10 mouse cellular contexts compared by ENCODE assay signal in genomic region chr5:67101793-67102600, GRCm38 (mm10). TPM values are rescaled to one million over a fixed set of nuclear protein-coding genes. Genes with fewer than 3 reads are reported as not detected.
A peak's percentile ranks its signal among the peaks of the same experiment; 100 is the strongest.
DNase-seq lines count a peak whose midpoint lies in the region; ATAC-seq and TF ChIP-seq lines count a peak whose summit lies in the region.
"Had no signal": no experiment of that assay in that cellular context is flagged by ENCODE, and none has a peak within 500 bp of the region (broad histone marks: within the 10 kb centered on the region; RNA-seq: fewer than 3 reads in every experiment).

No protein-coding gene starts in this region.

- H3K27me3 ChIP-seq in kidney, embryonic 14.5 days (ENCODE audit: control insufficient read depth, insufficient read depth, low read length): peaks cover 86% of the 10 kb centered on the region
- H3K27me3 ChIP-seq in kidney, adult 2 months (replicated peaks; ENCODE audit: control insufficient read depth, insufficient read depth, low read length): peaks cover 9% of the 10 kb centered on the region; the same call in 1 of the 2 replicates
- H3K27me3 ChIP-seq in forebrain, embryonic 16.5 days (replicated peaks; ENCODE audit: control insufficient read depth, insufficient read depth, low read length): peaks cover 64% of the 10 kb centered on the region
- H3K27me3 ChIP-seq in midbrain, embryonic 10.5 days (ENCODE audit: low read depth, poor library complexity, severe bottlenecking): peaks cover 100% of the 10 kb centered on the region

- H3K4me1 ChIP-seq in kidney, embryonic 14.5 days (ENCODE audit: control insufficient read depth, insufficient read depth, low read length): no peaks in the 10 kb centered on the region
- no peaks in the 10 kb centered on the region for H3K4me1 ChIP-seq in kidney, adult 2 months (ENCODE audit: control insufficient read depth, insufficient read depth, low read length)
- no peaks in the 10 kb centered on the region for H3K4me1 ChIP-seq in forebrain, embryonic 16.5 days (replicated peaks; ENCODE audit: control insufficient read depth, insufficient read depth, low read length)
- H3K4me1 ChIP-seq in midbrain, embryonic 10.5 days: peaks cover 26% of the 10 kb centered on the region

- no peak for TF ChIP-seq CTCF in kidney, adult 2 months (conservative IDR thresholded peaks at IDR 0.05; ENCODE audit: insufficient read depth, insufficient read length, low read depth, low read length)

- no peak overlapping the region for H3K4me3 ChIP-seq in kidney, embryonic 14.5 days (ENCODE audit: low read length)
- no peak overlapping the region for H3K4me3 ChIP-seq in kidney, adult 2 months (ENCODE audit: insufficient read depth, low read depth, low read length)
- no peak overlapping the region for H3K4me3 ChIP-seq in forebrain, embryonic 16.5 days (replicated peaks; ENCODE audit: low read length)
- peak overlapping the region; percentile 20 for H3K4me3 ChIP-seq in midbrain, embryonic 10.5 days
- H3K4me3 ChIP-seq: embryonic facial prominence, embryonic 15.5 days had no signal

- no peak for TF ChIP-seq POLR2A in kidney, adult 2 months (IDR thresholded peaks at IDR 0.05; ENCODE audit: low read depth, low read length)

- DNase-seq in kidney, adult 2 months: no peak
- DNase-seq in ZHBTc4 (ENCODE audit: low read depth, low spot score): peak; percentile 42
- peak; percentile 77 for DNase-seq in midbrain, embryonic 10.5 days (ENCODE audit: low spot score)
- no peak for DNase-seq in frontal cortex, adult 2 months (ENCODE audit: extremely low spot score in 1 of 2, low spot score in 1 of 2)

- no peak overlapping the region for H3K4me2 ChIP-seq in kidney, embryonic 14.5 days (replicated peaks; ENCODE audit: low read depth, low read length)
- no peak overlapping the region for H3K4me2 ChIP-seq in forebrain, embryonic 16.5 days (ENCODE audit: low read length)
- H3K4me2 ChIP-seq: embryonic facial prominence, embryonic 15.5 days had no signal

- H3K9ac ChIP-seq in kidney, embryonic 14.5 days (ENCODE audit: low read depth, low read length): no peak overlapping the region
- H3K9ac ChIP-seq in forebrain, embryonic 16.5 days (replicated peaks; ENCODE audit: low read depth, low read length): no peak overlapping the region
- H3K9ac ChIP-seq: embryonic facial prominence, embryonic 15.5 days had no signal

- H3K9me3 ChIP-seq in kidney, embryonic 14.5 days (ENCODE audit: control insufficient read depth, low read length): no peaks in the 10 kb centered on the region
- no peaks in the 10 kb centered on the region for H3K9me3 ChIP-seq in forebrain, embryonic 16.5 days (ENCODE audit: control insufficient read depth, low read length)
- H3K9me3 ChIP-seq in midbrain, embryonic 10.5 days (replicated peaks): no peaks in the 10 kb centered on the region
- H3K9me3 ChIP-seq: embryonic facial prominence, embryonic 15.5 days had no signal

- peak; percentile 80 for ATAC-seq in kidney, embryonic 14.5 days (ENCODE audit: low FRiP score, low TSS enrichment)
- peak; percentile 68 for ATAC-seq in forebrain, embryonic 16.5 days
- no peak for ATAC-seq in megakaryocyte-erythroid progenitor cell, adult 5-6 weeks (replicated peaks; ENCODE audit: low FRiP score, low TSS enrichment, poor library complexity, severe bottlenecking)
- no peak for ATAC-seq in monocyte, adult 5-6 weeks (replicated peaks; ENCODE audit: insufficient number of reproducible peaks, low FRiP score, low TSS enrichment, poor library complexity, severe bottlenecking)

- no peak overlapping the region for H3K27ac ChIP-seq in kidney, embryonic 14.5 days (ENCODE audit: low read depth, low read length)
- no peak overlapping the region for H3K27ac ChIP-seq in kidney, adult 2 months (ENCODE audit: insufficient read depth, low read depth, low read length)
- H3K27ac ChIP-seq in forebrain, embryonic 16.5 days (ENCODE audit: low read length): no peak overlapping the region
- H3K27ac ChIP-seq in midbrain, embryonic 10.5 days (replicated peaks): no peak overlapping the region; the same call in 1 of the 2 replicates
- H3K27ac ChIP-seq: embryonic facial prominence, embryonic 15.5 days had no signal

- WGBS in kidney, embryonic 14.5 days: 3% methylated on average over 28 of the region's 28 CpGs
- 7% methylated on average over 28 of the region's 28 CpGs for WGBS in kidney, adult 2 months
- WGBS in forebrain, embryonic 16.5 days: 2% methylated on average over 28 of the region's 28 CpGs
- 2% methylated on average over 28 of the region's 28 CpGs for WGBS in midbrain, embryonic 10.5 days

- no peaks in the 10 kb centered on the region for H3K36me3 ChIP-seq in kidney, embryonic 14.5 days (ENCODE audit: control insufficient read depth, insufficient read depth, low read length)
- H3K36me3 ChIP-seq in kidney, adult 2 months (ENCODE audit: control insufficient read depth, insufficient read depth, low read length): no peaks in the 10 kb centered on the region
- no peaks in the 10 kb centered on the region for H3K36me3 ChIP-seq in forebrain, embryonic 16.5 days (ENCODE audit: control insufficient read depth, insufficient read depth)
- H3K36me3 ChIP-seq in midbrain, embryonic 10.5 days: no peaks in the 10 kb centered on the region
- H3K36me3 ChIP-seq: embryonic facial prominence, embryonic 15.5 days had no signal

RNA-seq across cellular contexts. Expression of gene Phox2b, which starts 2.9 kb away (rescaled TPM):
- not detected in 2 replicates for polyA plus RNA-seq in kidney, embryonic 14.5 days (2014; fragmentation: Nextera tagmentation; extraction: Ambion mirVana)
- 0.12 and 0.31 TPM in 2 replicates for polyA plus RNA-seq in kidney, adult 2 months (2012; rRNA removed)
- not detected in 2 replicates for polyA plus RNA-seq in forebrain, embryonic 16.5 days (2015; fragmentation: Nextera tagmentation; extraction: Ambion mirVana)
- 3.3 and 4.5 TPM in 2 replicates for polyA plus RNA-seq in midbrain, embryonic 10.5 days (2016; fragmentation: Nextera tagmentation; extraction: Ambion mirVana)
- total RNA-seq in megakaryocyte-erythroid progenitor cell, adult 5-6 weeks (2014; fragmentation: Nextera tagmentation): not detected in 2 replicates
- total RNA-seq in megakaryocyte-erythroid progenitor cell, adult 5-6 weeks (2017): not detected in 2 replicates
- 0.02 TPM in 1 of 2 replicates, not detected in the other for polyA plus RNA-seq in frontal cortex, adult 2 months (2012; rRNA removed)
- not detected in 3 replicates for total RNA-seq in monocyte, adult 5-6 weeks (2017)
- total RNA-seq: liver, adult 2 months had no signal
- polyA plus RNA-seq: liver, adult 2 months had no signal

Comparison
In these comparisons a context has a peak if more than half of its experiments do, and no peak if none do; other contexts are left out.
1. ATAC-seq: peak in kidney, embryonic 14.5 days (single experiment) and forebrain, embryonic 16.5 days (single experiment); none in megakaryocyte-erythroid progenitor cell, adult 5-6 weeks (single experiment) and monocyte, adult 5-6 weeks (single experiment).
2. DNase-seq: peak in ZHBTc4 (single experiment) and midbrain, embryonic 10.5 days (single experiment); none in kidney, adult 2 months (single experiment) and frontal cortex, adult 2 months (0 of 2).